Mouse (Mus musculus) liver, postnatal 0 days (tissue): ENCODE results near the gene Alkal2.

ENCODE experiments used
- CTCF ChIP-seq: sonication (generic); IDR thresholded peaks from 2 replicates; pipeline ENCODE4 v1.5.1; 2016; ENCODE audit warnings: antibody characterized with exemption, low read depth
- EP300 ChIP-seq: IDR thresholded peaks from 2 replicates; pipeline ENCODE4 v1.6.1; 2016; ENCODE audit warnings: antibody characterized with exemption, low read depth, mild to moderate bottlenecking

GRCm38 (mm10) chr12:30885891-30886290 is 1.8 kb downstream of the Alkal2 start:
- no peak for TF ChIP-seq CTCF
- no peak for TF ChIP-seq EP300
